Mouse (Mus musculus): ENCODE results near the gene Kctd21. TPM values are rescaled to one million over a fixed set of nuclear protein-coding genes. Genes with fewer than 3 reads are reported as not detected.

The Kctd21 gene
- total and polyA plus RNA-seq, 2 experiments = 3.2 to 4.8 TPM

DNA sequence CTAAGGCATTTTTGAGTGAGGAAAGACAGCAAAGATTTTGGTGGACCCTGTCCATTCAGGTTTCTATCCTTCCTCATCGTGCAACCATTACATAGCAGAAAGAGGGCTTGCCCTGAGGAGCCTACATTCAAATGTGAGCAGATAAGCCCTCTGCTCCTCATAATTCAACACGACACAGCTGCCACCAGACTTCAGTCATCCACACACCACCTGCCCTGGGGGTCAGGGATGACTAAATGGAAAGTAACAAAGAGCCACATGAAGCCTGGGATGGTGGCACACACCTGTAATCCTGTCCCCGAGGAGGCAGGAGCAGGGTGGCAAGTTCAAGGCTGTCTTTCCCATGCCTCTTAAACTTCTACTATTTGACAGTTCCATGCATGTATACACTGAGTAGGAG, 25.7 kb downstream of the Kctd21 start:
- H3K4me3 ChIP-seq (ENCODE audit: insufficient read depth, low read depth, low read length) = no peak overlapping the region
- no peak overlapping the region for H3K27ac ChIP-seq (replicated peaks; ENCODE audit: insufficient read depth, low read depth, low read length)
- H3K27me3 ChIP-seq (ENCODE audit: control insufficient read depth, insufficient read depth, low read length) = no peaks in the 10 kb centered on the region
- H3K9ac ChIP-seq (ENCODE audit: low read depth, low read length) = no peak overlapping the region
- no peak for DNase-seq (ENCODE audit: extremely low read depth, low read depth, low spot score)
- H3K79me2 ChIP-seq (ENCODE audit: control insufficient read depth, insufficient read depth, low read length) = no peaks in the 10 kb centered on the region
- peaks cover 8% of the 10 kb centered on the region for H3K4me1 ChIP-seq (ENCODE audit: control insufficient read depth, insufficient read depth, low read length)
- no peaks in the 10 kb centered on the region for H3K36me3 ChIP-seq (ENCODE audit: control insufficient read depth, insufficient read depth, low read length)
- TF ChIP-seq POLR2A (IDR thresholded peaks at IDR 0.05; ENCODE audit: extremely low read depth, insufficient read depth, low read length) (no peak), CTCF (IDR thresholded peaks at IDR 0.05; ENCODE audit: low read depth, low read length) (no peak)
- whole genome bisulfite sequencing = 65% methylated on average over 3 of the region's 3 CpGs

DNA sequence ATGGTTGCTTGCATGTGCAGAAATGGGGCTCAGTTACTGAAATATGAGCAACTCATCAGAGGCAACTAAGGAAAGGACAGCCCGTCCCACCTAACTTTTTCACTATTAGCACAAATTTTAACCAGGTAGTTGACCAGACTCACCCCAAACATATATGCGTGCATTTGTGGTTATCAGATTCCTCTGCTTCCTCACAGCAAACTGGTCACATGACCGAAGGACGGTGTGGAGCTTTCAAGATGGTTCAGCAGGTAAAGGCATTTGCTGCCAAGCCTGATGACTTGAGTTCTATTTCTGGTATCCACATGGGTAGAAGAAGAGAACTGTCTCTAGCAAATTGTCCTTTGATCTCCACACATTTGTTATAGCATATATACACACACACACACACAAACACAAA, 26.2 kb downstream of the Kctd21 start:
- 84% methylated on average over 4 of the region's 4 CpGs for WGBS
- H3K36me3 ChIP-seq (ENCODE audit: control insufficient read depth, insufficient read depth, low read length) = no peaks in the 10 kb centered on the region

GRCm38 (mm10) chr7:97360166-97360565, 28.0 kb downstream of the Kctd21 start:
- Histone ChIP-seq H3K36me3 (ENCODE audit: control insufficient read depth, insufficient read depth, low read length) (no peaks in the 10 kb centered on the region), H3K27ac (replicated peaks; ENCODE audit: insufficient read depth, low read depth, low read length) (no peak overlapping the region), H3K79me2 (ENCODE audit: control insufficient read depth, insufficient read depth, low read length) (no peaks in the 10 kb centered on the region), H3K4me1 (ENCODE audit: control insufficient read depth, insufficient read depth, low read length) (peaks cover 4% of the 10 kb centered on the region), H3K9ac (ENCODE audit: low read depth, low read length) (no peak overlapping the region), H3K4me3 (ENCODE audit: insufficient read depth, low read depth, low read length) (no peak overlapping the region), H3K27me3 (ENCODE audit: control insufficient read depth, insufficient read depth, low read length) (no peaks in the 10 kb centered on the region)
- 83% methylated on average over 5 of the region's 5 CpGs for WGBS
- DNase-seq (ENCODE audit: extremely low read depth, low read depth, low spot score) = no peak
- TF ChIP-seq CTCF (IDR thresholded peaks at IDR 0.05; ENCODE audit: low read depth, low read length) (no peak), POLR2A (IDR thresholded peaks at IDR 0.05; ENCODE audit: extremely low read depth, insufficient read depth, low read length) (no peak)

More for the DNA sequence above, 26.2 kb downstream of the Kctd21 start:
- H3K4me1 ChIP-seq (ENCODE audit: control insufficient read depth, insufficient read depth, low read length) = peaks cover 8% of the 10 kb centered on the region
- H3K4me3 ChIP-seq (ENCODE audit: insufficient read depth, low read depth, low read length) = no peak overlapping the region
- no peak for DNase-seq (ENCODE audit: extremely low read depth, low read depth, low spot score)
- no peak overlapping the region for H3K9ac ChIP-seq (ENCODE audit: low read depth, low read length)
- no peak overlapping the region for H3K27ac ChIP-seq (replicated peaks; ENCODE audit: insufficient read depth, low read depth, low read length)
- no peaks in the 10 kb centered on the region for H3K79me2 ChIP-seq (ENCODE audit: control insufficient read depth, insufficient read depth, low read length)
- TF ChIP-seq CTCF (IDR thresholded peaks at IDR 0.05; ENCODE audit: low read depth, low read length) (no peak), POLR2A (IDR thresholded peaks at IDR 0.05; ENCODE audit: extremely low read depth, insufficient read depth, low read length) (no peak)
- no peaks in the 10 kb centered on the region for H3K27me3 ChIP-seq (ENCODE audit: control insufficient read depth, insufficient read depth, low read length)

GRCm38 (mm10) chr7:97360955-97361354, 28.8 kb downstream of the Kctd21 start:
- Histone ChIP-seq H3K79me2 (ENCODE audit: control insufficient read depth, insufficient read depth, low read length) (no peaks in the 10 kb centered on the region), H3K4me1 (ENCODE audit: control insufficient read depth, insufficient read depth, low read length) (no peaks in the 10 kb centered on the region), H3K27me3 (ENCODE audit: control insufficient read depth, insufficient read depth, low read length) (no peaks in the 10 kb centered on the region), H3K9ac (ENCODE audit: low read depth, low read length) (no peak overlapping the region), H3K27ac (replicated peaks; ENCODE audit: insufficient read depth, low read depth, low read length) (no peak overlapping the region), H3K4me3 (ENCODE audit: insufficient read depth, low read depth, low read length) (no peak overlapping the region), H3K36me3 (ENCODE audit: control insufficient read depth, insufficient read depth, low read length) (no peaks in the 10 kb centered on the region)
- no peak for DNase-seq (ENCODE audit: extremely low read depth, low read depth, low spot score)
- no peak for TF ChIP-seq POLR2A (IDR thresholded peaks at IDR 0.05; ENCODE audit: extremely low read depth, insufficient read depth, low read length)
- TF ChIP-seq CTCF (IDR thresholded peaks at IDR 0.05; ENCODE audit: low read depth, low read length) = no peak
- WGBS = 67% methylated on average over 3 of the region's 3 CpGs

DNA sequence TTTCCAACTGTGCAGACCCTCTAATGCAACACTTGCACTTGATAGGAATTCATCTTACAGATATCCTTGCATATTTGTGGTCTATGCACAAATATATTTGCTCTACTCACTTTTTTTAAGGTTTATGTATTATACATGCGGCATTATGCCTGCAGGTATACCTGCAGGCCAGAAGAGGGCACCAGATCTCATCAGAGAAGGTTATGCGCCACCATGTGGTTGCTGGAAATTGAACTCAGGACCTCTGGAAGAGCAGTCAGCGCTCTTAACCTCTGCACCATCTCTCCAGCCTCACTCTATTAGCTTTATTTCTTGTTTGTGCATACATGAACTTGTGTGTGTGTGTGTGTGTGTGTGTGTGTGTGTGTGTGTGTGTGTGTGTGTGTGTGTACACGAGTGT, 29.3 kb downstream of the Kctd21 start:
- H3K9ac ChIP-seq (ENCODE audit: low read depth, low read length) = no peak overlapping the region
- H3K79me2 ChIP-seq (ENCODE audit: control insufficient read depth, insufficient read depth, low read length) = no peaks in the 10 kb centered on the region
- DNase-seq (ENCODE audit: extremely low read depth, low read depth, low spot score) = peak; percentile 48
- H3K36me3 ChIP-seq (ENCODE audit: control insufficient read depth, insufficient read depth, low read length) = no peaks in the 10 kb centered on the region
- no peak overlapping the region for H3K4me3 ChIP-seq (ENCODE audit: insufficient read depth, low read depth, low read length)
- H3K27me3 ChIP-seq (ENCODE audit: control insufficient read depth, insufficient read depth, low read length) = no peaks in the 10 kb centered on the region
- no peaks in the 10 kb centered on the region for H3K4me1 ChIP-seq (ENCODE audit: control insufficient read depth, insufficient read depth, low read length)
- TF ChIP-seq CTCF (IDR thresholded peaks at IDR 0.05; ENCODE audit: low read depth, low read length) (peak; percentile 76), POLR2A (IDR thresholded peaks at IDR 0.05; ENCODE audit: extremely low read depth, insufficient read depth, low read length) (no peak)
- H3K27ac ChIP-seq (replicated peaks; ENCODE audit: insufficient read depth, low read depth, low read length) = no peak overlapping the region
- 37% methylated on average over 4 of the region's 4 CpGs for WGBS

DNA sequence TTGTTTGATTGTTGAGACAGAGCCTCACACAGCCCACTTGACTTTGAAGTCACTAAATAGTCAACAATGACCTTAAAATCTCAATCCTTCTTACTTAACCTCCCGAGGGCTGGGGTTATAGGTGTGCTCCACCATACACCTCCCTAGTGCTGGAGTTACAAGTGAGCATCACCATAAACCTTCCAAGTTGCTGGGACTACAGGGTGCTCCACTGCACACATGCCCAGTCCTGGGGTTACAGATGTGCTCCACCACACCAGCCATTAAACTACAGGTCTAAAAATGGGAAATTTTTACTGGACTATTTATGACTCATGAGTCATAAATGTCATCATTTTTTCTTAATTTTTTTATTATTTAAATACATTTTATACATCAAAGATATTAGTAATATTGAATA, 33.8 kb downstream of the Kctd21 start:
- Histone ChIP-seq H3K27me3 (ENCODE audit: control insufficient read depth, insufficient read depth, low read length) (no peaks in the 10 kb centered on the region), H3K79me2 (ENCODE audit: control insufficient read depth, insufficient read depth, low read length) (no peaks in the 10 kb centered on the region), H3K36me3 (ENCODE audit: control insufficient read depth, insufficient read depth, low read length) (no peaks in the 10 kb centered on the region), H3K9ac (ENCODE audit: low read depth, low read length) (no peak overlapping the region), H3K27ac (replicated peaks; ENCODE audit: insufficient read depth, low read depth, low read length) (no peak overlapping the region), H3K4me1 (ENCODE audit: control insufficient read depth, insufficient read depth, low read length) (no peaks in the 10 kb centered on the region), H3K4me3 (ENCODE audit: insufficient read depth, low read depth, low read length) (no peak overlapping the region)
- WGBS = 70% methylated on average over 1 of the region's 1 CpGs
- TF ChIP-seq POLR2A (IDR thresholded peaks at IDR 0.05; ENCODE audit: extremely low read depth, insufficient read depth, low read length) (no peak), CTCF (IDR thresholded peaks at IDR 0.05; ENCODE audit: low read depth, low read length) (no peak)
- DNase-seq (ENCODE audit: extremely low read depth, low read depth, low spot score) = no peak
